Mouse (Mus musculus) megakaryocyte, embryonic 14.5 days (primary cell): Measurements from ENCODE around the gene Efcab14.

Source experiments
- FLI1 ChIP-seq: IDR thresholded peaks from 2 replicates; pipeline ENCODE4 v1.6.1; 2012; ENCODE audit warnings: low read length, inconsistent platforms, mixed read lengths
- GATA1 ChIP-seq: IDR thresholded peaks from 3 replicates; pipeline ENCODE4 v1.6.1; 2012; ENCODE audit warnings: mixed read lengths, low read length, inconsistent platforms, borderline replicate concordance

DNA sequence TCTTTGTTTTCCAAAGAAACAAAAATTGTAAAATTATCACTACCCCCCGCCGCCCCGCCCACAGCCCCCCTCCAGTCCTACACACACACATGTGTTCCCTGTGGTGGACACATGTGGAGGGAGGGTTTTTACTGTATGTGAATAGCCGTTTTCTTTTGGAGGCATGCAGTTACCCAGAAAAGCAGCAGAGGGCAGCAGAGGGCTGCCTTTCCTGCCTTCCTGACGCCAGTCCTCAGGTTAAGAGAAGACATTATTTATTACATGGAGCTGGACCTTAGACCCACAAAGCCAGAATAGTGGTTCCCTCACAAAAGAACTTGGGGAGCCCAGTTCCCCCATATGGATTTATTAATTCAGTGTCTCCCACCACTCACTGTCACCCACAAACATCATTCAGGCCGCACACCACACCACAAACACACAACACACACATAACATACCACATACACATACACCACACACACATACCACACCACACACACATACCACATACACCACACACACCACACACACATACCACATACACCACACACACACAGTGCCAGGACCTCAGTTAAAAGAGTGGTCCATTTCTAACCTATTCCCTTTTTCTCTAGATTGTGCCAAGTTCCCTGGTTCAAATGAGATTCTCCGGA lies 5.8 kb upstream of the Efcab14 start:
- TF ChIP-seq GATA1 (no peak), FLI1 (no peak)
